Mouse (Mus musculus): ENCODE data around the gene Nkpd1. TPM values are rescaled to one million over a fixed set of nuclear protein-coding genes. Genes with fewer than 3 reads are reported as not detected.
A peak's percentile ranks its signal among the peaks of the same experiment; 100 is the strongest.

Nkpd1 gene
- polyA plus RNA-seq, 1 experiment from 2014 or later, result 0.36 TPM

GRCm38 (mm10) chr7:19500420-19501363 is 16.9 kb upstream of the Nkpd1 start:
- Histone ChIP-seq H3K4me1 (ENCODE audit: control insufficient read depth, insufficient read depth, low read length) (no peaks in the 10 kb centered on the region), H3K36me3 (ENCODE audit: control insufficient read depth, insufficient read depth, low read length) (no peaks in the 10 kb centered on the region), H3K4me3 (ENCODE audit: low read depth, low read length) (no peak overlapping the region), H3K27ac (ENCODE audit: low read depth, low read length) (no peak overlapping the region), H3K9me3 (replicated peaks; ENCODE audit: control insufficient read depth, low read length) (no peaks in the 10 kb centered on the region), H3K4me2 (ENCODE audit: low read length) (no peak overlapping the region), H3K9ac (ENCODE audit: low read length) (no peak overlapping the region), H3K27me3 (replicated peaks; ENCODE audit: control insufficient read depth, insufficient read depth, low read length) (no peaks in the 10 kb centered on the region)
- WGBS, result 74% methylated on average over 12 of the region's 12 CpGs
- no peak for ATAC-seq
- no peak for DNase-seq (ENCODE audit: low spot score)

DNA sequence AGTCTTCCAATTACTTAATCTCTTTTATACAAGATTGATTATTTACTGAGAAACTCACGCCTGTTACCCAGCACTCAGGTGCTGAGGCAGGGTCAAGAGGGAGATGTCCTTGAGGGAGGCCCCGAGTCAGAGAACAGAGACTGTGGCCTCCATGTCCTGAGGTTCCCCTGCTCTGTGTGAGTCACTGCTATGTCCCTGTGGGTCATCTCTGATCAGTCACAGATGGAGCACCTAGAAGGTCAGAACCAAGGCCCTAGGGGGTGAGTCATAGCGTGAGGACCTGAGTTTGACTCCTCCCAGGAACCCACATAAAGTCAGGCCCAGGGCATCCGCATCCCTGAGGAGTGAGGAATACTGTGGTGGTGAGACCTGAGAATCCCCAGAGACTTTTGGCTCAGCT is 16.0 kb upstream of the Nkpd1 start:
- no peak overlapping the region for H3K9ac ChIP-seq (ENCODE audit: low read length)
- H3K27me3 ChIP-seq (replicated peaks; ENCODE audit: control insufficient read depth, insufficient read depth, low read length), result no peaks in the 10 kb centered on the region
- DNase-seq (ENCODE audit: low spot score) (no peak), ATAC-seq (no peak)
- no peak overlapping the region for H3K4me3 ChIP-seq (ENCODE audit: low read depth, low read length)
- no peaks in the 10 kb centered on the region for H3K36me3 ChIP-seq (ENCODE audit: control insufficient read depth, insufficient read depth, low read length)
- no peaks in the 10 kb centered on the region for H3K9me3 ChIP-seq (replicated peaks; ENCODE audit: control insufficient read depth, low read length)
- no peak overlapping the region for H3K27ac ChIP-seq (ENCODE audit: low read depth, low read length)
- H3K4me2 ChIP-seq (ENCODE audit: low read length), result no peak overlapping the region
- 81% methylated on average over 4 of the region's 4 CpGs for WGBS
- 0 out of 2 replicates have a peak, but pooled peaks cover 4% of the 10 kb centered on the region for H3K4me1 ChIP-seq (ENCODE audit: control insufficient read depth, insufficient read depth, low read length)

DNA sequence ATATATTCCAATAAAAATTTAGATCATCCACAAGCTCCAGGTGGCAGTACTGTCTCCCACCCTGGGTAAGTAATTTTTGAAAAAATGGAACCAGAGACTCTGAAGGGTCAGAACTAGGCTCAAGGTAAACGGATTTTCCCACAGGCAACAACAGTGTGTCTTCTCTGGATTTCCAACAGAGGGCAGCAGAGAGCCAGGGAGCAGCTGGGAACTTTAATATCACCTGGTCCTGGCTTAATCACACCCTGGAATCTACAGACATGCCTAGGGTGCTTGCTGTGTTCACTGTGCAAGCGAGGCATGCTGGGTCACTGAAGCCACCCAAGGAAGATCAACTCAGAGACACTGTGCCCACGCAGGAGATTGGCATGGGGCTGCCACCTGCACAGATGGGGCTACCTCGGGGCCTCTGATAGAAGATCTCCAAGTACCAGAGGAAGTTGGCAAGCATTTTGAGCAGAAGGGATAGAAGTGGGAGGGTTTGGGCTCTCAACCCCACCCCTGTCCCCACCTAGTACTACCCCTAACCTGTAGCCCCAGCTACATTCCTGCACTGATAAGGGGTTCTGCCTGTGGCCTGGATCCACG is 14.1 kb upstream of the Nkpd1 start:
- no peak overlapping the region for H3K9ac ChIP-seq (ENCODE audit: low read length)
- no peak overlapping the region for H3K27ac ChIP-seq (ENCODE audit: low read depth, low read length)
- no peaks in the 10 kb centered on the region for H3K27me3 ChIP-seq (replicated peaks; ENCODE audit: control insufficient read depth, insufficient read depth, low read length)
- no peaks in the 10 kb centered on the region for H3K9me3 ChIP-seq (replicated peaks; ENCODE audit: control insufficient read depth, low read length)
- H3K4me3 ChIP-seq (ENCODE audit: low read depth, low read length), result no peak overlapping the region
- H3K4me2 ChIP-seq (ENCODE audit: low read length), result no peak overlapping the region
- H3K36me3 ChIP-seq (ENCODE audit: control insufficient read depth, insufficient read depth, low read length), result no peaks in the 10 kb centered on the region
- peak; percentile 62 for DNase-seq (ENCODE audit: low spot score)
- peaks cover 10% of the 10 kb centered on the region for H3K4me1 ChIP-seq (ENCODE audit: control insufficient read depth, insufficient read depth, low read length)
- 41% methylated on average over 5 of the region's 5 CpGs for WGBS
- no peak for ATAC-seq

- Histone ChIP-seq H3K4me1 (ENCODE audit: control insufficient read depth, insufficient read depth, low read length) (peaks cover 10% of the 10 kb centered on the region), H3K27ac (ENCODE audit: low read depth, low read length) (no peak overlapping the region), H3K4me2 (ENCODE audit: low read length) (peak overlapping the region; percentile 93), H3K27me3 (replicated peaks; ENCODE audit: control insufficient read depth, insufficient read depth, low read length) (no peaks in the 10 kb centered on the region), H3K4me3 (ENCODE audit: low read depth, low read length) (peak overlapping the region; percentile 83; the same call in 1 of the 2 replicates), H3K9me3 (replicated peaks; ENCODE audit: control insufficient read depth, low read length) (no peaks in the 10 kb centered on the region), H3K36me3 (ENCODE audit: control insufficient read depth, insufficient read depth, low read length) (no peaks in the 10 kb centered on the region), H3K9ac (ENCODE audit: low read length) (peak overlapping the region; percentile 84)
- WGBS, result 21% methylated on average over 6 of the region's 6 CpGs
- DNase-seq (ENCODE audit: low spot score) (no peak), ATAC-seq (no peak)
Measured at GRCm38 (mm10) chr7:19506326-19506725, 11.3 kb upstream of the Nkpd1 start.

GRCm38 (mm10) chr7:19506969-19507611 is 10.5 kb upstream of the Nkpd1 start:
- Histone ChIP-seq H3K4me3 (ENCODE audit: low read depth, low read length) (peak overlapping the region; percentile 83), H3K36me3 (ENCODE audit: control insufficient read depth, insufficient read depth, low read length) (no peaks in the 10 kb centered on the region), H3K9me3 (replicated peaks; ENCODE audit: control insufficient read depth, low read length) (no peaks in the 10 kb centered on the region), H3K27me3 (replicated peaks; ENCODE audit: control insufficient read depth, insufficient read depth, low read length) (no peaks in the 10 kb centered on the region), H3K9ac (ENCODE audit: low read length) (peak overlapping the region; percentile 84), H3K27ac (ENCODE audit: low read depth, low read length) (peak overlapping the region; percentile 21; the same call in 1 of the 2 replicates), H3K4me2 (ENCODE audit: low read length) (peak overlapping the region; percentile 93), H3K4me1 (ENCODE audit: control insufficient read depth, insufficient read depth, low read length) (peaks cover 10% of the 10 kb centered on the region)
- peak; percentile 24; the same call in 1 of the 2 replicates for ATAC-seq
- DNase-seq (ENCODE audit: low spot score), result peak; percentile 82
- WGBS, result under 1% methylated on average over 71 of the region's 71 CpGs

DNA sequence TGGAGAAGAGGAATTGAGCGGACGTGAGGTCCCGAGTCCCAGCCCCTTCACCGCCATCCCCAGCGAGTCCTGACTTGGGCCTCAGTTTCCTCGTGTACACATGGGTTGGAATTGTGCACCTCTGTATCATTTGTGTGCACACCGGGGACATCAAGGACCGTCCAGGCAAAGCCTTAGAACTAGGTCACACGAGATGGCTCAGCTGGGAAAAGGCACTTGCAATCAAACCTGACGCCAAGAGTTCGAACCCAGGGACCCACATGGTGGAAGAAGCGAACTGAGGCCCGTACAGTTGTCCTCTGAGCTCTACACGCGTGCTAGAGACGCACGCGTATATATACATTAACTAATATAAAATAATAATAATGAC is 10.0 kb upstream of the Nkpd1 start:
- Histone ChIP-seq H3K27ac (ENCODE audit: low read depth, low read length) (0 out of 2 replicates have a peak overlapping the region, but pooled peaks have one; percentile 27), H3K4me1 (ENCODE audit: control insufficient read depth, insufficient read depth, low read length) (peaks cover 10% of the 10 kb centered on the region), H3K36me3 (ENCODE audit: control insufficient read depth, insufficient read depth, low read length) (no peaks in the 10 kb centered on the region), H3K4me2 (ENCODE audit: low read length) (peak overlapping the region; percentile 93), H3K4me3 (ENCODE audit: low read depth, low read length) (peak overlapping the region; percentile 83), H3K9me3 (replicated peaks; ENCODE audit: control insufficient read depth, low read length) (no peaks in the 10 kb centered on the region), H3K9ac (ENCODE audit: low read length) (peak overlapping the region; percentile 84), H3K27me3 (replicated peaks; ENCODE audit: control insufficient read depth, insufficient read depth, low read length) (no peaks in the 10 kb centered on the region)
- DNase-seq (ENCODE audit: low spot score) (no peak), ATAC-seq (peak; percentile 0; the same call in 1 of the 2 replicates)
- 4% methylated on average over 18 of the region's 18 CpGs for WGBS

- WGBS, result under 1% methylated on average over 56 of the region's 56 CpGs
- DNase-seq (ENCODE audit: low spot score), result peak; percentile 97
- peak within 1 kb of the TSS; percentile 93 for H3K4me2 ChIP-seq (ENCODE audit: low read length)
- no peaks in the 10 kb centered on the region for H3K36me3 ChIP-seq (ENCODE audit: control insufficient read depth, insufficient read depth, low read length)
- peak within 1 kb of the TSS; percentile 84 for H3K9ac ChIP-seq (ENCODE audit: low read length)
- peak within 1 kb of the TSS; percentile 81 for H3K27ac ChIP-seq (ENCODE audit: low read depth, low read length)
- peak within 1 kb of the TSS; percentile 83 for H3K4me3 ChIP-seq (ENCODE audit: low read depth, low read length)
- H3K9me3 ChIP-seq (replicated peaks; ENCODE audit: control insufficient read depth, low read length), result no peaks in the 10 kb centered on the region
- ATAC-seq, result peak; percentile 96
- H3K27me3 ChIP-seq (replicated peaks; ENCODE audit: control insufficient read depth, insufficient read depth, low read length), result no peaks in the 10 kb centered on the region
- H3K4me1 ChIP-seq (ENCODE audit: control insufficient read depth, insufficient read depth, low read length), result peaks cover 10% of the 10 kb centered on the region
Measured at GRCm38 (mm10) chr7:19508150-19508923, 9.3 kb upstream of the Nkpd1 start, which contains the start of the genes Bloc1s3 and Trappc6a. Gene Bloc1s3 (minus strand): TSS chr7:19508367. Gene Trappc6a (plus strand): TSS chr7:19508395.

DNA sequence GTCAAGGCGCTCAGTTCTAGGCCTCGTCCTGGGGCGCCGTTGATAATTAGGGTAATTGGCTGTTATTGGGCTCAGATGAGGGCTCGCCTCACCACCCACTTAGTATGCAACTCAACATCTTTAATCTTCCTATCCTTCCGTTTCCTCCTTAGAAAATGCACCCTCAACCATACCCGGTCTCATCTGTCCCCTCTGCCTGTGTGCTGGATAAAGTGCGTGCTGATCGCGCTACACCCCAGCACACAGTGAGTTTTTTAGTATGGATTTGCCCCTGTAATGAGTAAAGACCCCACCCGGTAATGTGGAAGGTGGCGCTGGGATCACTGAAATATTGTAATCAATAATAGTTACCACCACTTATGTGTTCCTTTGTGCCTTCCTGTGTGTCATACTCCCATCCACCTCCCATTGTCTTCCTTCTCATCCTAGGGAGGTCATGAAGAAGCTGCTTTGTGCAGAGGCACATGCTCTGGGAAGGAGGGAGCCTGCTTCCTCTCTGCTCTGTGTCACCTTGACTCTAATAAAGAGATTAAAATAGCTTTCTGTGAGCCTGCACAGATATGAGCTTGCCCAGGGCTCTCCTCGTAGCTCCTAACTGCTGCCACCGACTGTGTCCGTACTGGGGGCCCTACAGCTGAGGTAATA is 8.6 kb upstream of the Nkpd1 start:
- 11% methylated on average over 15 of the region's 15 CpGs for WGBS
- H3K27me3 ChIP-seq (replicated peaks; ENCODE audit: control insufficient read depth, insufficient read depth, low read length), result no peaks in the 10 kb centered on the region
- H3K36me3 ChIP-seq (ENCODE audit: control insufficient read depth, insufficient read depth, low read length), result no peaks in the 10 kb centered on the region
- DNase-seq (ENCODE audit: low spot score), result peak; percentile 17
- peaks cover 10% of the 10 kb centered on the region for H3K4me1 ChIP-seq (ENCODE audit: control insufficient read depth, insufficient read depth, low read length)
- no peaks in the 10 kb centered on the region for H3K9me3 ChIP-seq (replicated peaks; ENCODE audit: control insufficient read depth, low read length)
- peak overlapping the region; percentile 81 for H3K27ac ChIP-seq (ENCODE audit: low read depth, low read length)
- peak overlapping the region; percentile 93 for H3K4me2 ChIP-seq (ENCODE audit: low read length)
- H3K9ac ChIP-seq (ENCODE audit: low read length), result peak overlapping the region; percentile 84
- peak; percentile 10; the same call in 1 of the 2 replicates for ATAC-seq
- peak overlapping the region; percentile 83 for H3K4me3 ChIP-seq (ENCODE audit: low read depth, low read length)

Data from forebrain, embryonic 14.5 days (tissue).